Comparison of ENCODE assay signal across 31 mouse cellular contexts in the genomic region with DNA sequence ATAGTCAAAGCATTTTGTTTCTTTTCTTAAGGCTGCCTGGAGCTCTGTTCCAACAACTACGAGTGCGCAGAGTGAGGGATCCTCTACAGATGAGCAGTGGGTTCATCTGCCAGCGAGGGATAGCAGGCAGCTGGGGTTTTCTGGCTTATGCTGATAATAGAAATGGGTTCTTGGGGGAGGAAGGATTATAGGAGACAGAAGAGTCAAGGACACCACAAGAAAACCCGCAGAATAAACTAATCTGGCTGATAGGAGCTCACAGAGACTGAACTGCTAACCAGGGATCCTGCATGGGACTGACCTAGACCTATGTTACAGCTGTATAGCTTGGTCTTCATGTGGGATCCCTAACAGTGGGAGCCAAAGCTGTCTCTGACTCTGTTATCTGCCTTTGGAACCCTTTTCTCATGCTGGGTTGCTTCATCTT. TPM values are rescaled to one million over a fixed set of nuclear protein-coding genes. Genes with fewer than 3 reads are reported as not detected.
DNase-seq lines count a peak whose midpoint lies in the region; ATAC-seq and TF ChIP-seq lines count a peak whose summit lies in the region.
"Had no signal": no experiment of that assay in that cellular context is flagged by ENCODE, and none has a peak within 500 bp of the region (broad histone marks: within the 10 kb centered on the region; RNA-seq: fewer than 3 reads in every experiment).

No protein-coding gene starts in this region.

- peak; percentile 66 for DNase-seq in heart, adult 11 months
- no peak for DNase-seq in heart, postnatal 14 days
- no peak for DNase-seq in liver, embryonic 11.5 days (ENCODE audit: low spot score)
- DNase-seq in liver, result no peak
- DNase-seq in layer of hippocampus, postnatal 10 days (ENCODE audit: low spot score in 2 of 2), result no peak
- no peak for DNase-seq in frontal cortex, postnatal 14 days (ENCODE audit: low spot score in 2 of 2)
- DNase-seq: cerebellum, adult 11 months; cerebellum, adult 9-10 months; cerebellum, postnatal 36 days; gastrocnemius, postnatal 14 days; kidney, adult 2 months; kidney, postnatal 4 days; layer of hippocampus, postnatal 36 days; lung, adult 2 months; lung, postnatal 10 days; thymus, adult 2 months; thymus, postnatal 36 days had no signal

- H3K4me1 ChIP-seq in liver, embryonic 11.5 days (replicated peaks; ENCODE audit: control insufficient read depth, insufficient read depth, low read length), result peaks cover 6% of the 10 kb centered on the region
- peaks cover 7% of the 10 kb centered on the region for H3K4me1 ChIP-seq in embryonic facial prominence, embryonic 15.5 days
- H3K4me1 ChIP-seq: midbrain, embryonic 15.5 days; neural tube, embryonic 12.5 days had no signal

- no peaks in the 10 kb centered on the region for H3K27me3 ChIP-seq in liver, embryonic 11.5 days (replicated peaks; ENCODE audit: control insufficient read depth, insufficient read depth, low read length)
- no peaks in the 10 kb centered on the region for H3K27me3 ChIP-seq in embryonic facial prominence, embryonic 15.5 days
- H3K27me3 ChIP-seq in myocyte (ENCODE audit: control insufficient read depth, insufficient read depth, insufficient read length), result no peaks in the 10 kb centered on the region
- H3K27me3 ChIP-seq: limb, embryonic 15.5 days; midbrain, embryonic 15.5 days; neural tube, embryonic 12.5 days; Patski had no signal

- no peaks in the 10 kb centered on the region for H3K36me3 ChIP-seq in liver, embryonic 11.5 days (ENCODE audit: control insufficient read depth, insufficient read depth, low read length)
- H3K36me3 ChIP-seq in embryonic facial prominence, embryonic 15.5 days, result no peaks in the 10 kb centered on the region
- H3K36me3 ChIP-seq in myocyte (ENCODE audit: control insufficient read depth, insufficient read depth), result peaks cover 4% of the 10 kb centered on the region
- H3K36me3 ChIP-seq: forebrain, embryonic 10.5 days; hindbrain, embryonic 10.5 days; limb, embryonic 10.5 days; limb, embryonic 15.5 days; midbrain, embryonic 10.5 days; midbrain, embryonic 15.5 days; neural tube, embryonic 12.5 days had no signal

- peaks cover 16% of the 10 kb centered on the region for H3K79me2 ChIP-seq in myocyte (ENCODE audit: control insufficient read depth, insufficient read depth)

- TF ChIP-seq POLR2A in myocyte (IDR thresholded peaks at IDR 0.05; ENCODE audit: insufficient read length, low read depth), result no peak

- no peaks in the 10 kb centered on the region for H3K9me3 ChIP-seq in liver, embryonic 11.5 days (ENCODE audit: control insufficient read depth, low read length)
- no peaks in the 10 kb centered on the region for H3K9me3 ChIP-seq in embryonic facial prominence, embryonic 15.5 days (replicated peaks)
- H3K9me3 ChIP-seq: forebrain, embryonic 10.5 days; hindbrain, embryonic 10.5 days; limb, embryonic 10.5 days; limb, embryonic 15.5 days; midbrain, embryonic 10.5 days; midbrain, embryonic 15.5 days; neural tube, embryonic 12.5 days had no signal

- peak overlapping the region; percentile 19 for H3ac ChIP-seq in myocyte (ENCODE audit: control insufficient read depth, insufficient read length)

- WGBS in liver, embryonic 11.5 days, result 42% methylated on average over 4 of the region's 4 CpGs
- WGBS in embryonic facial prominence, embryonic 15.5 days, result 68% methylated on average over 4 of the region's 4 CpGs

- no peak overlapping the region for H3K4me3 ChIP-seq in liver, embryonic 11.5 days (ENCODE audit: low read depth, low read length)
- no peak overlapping the region for H3K4me3 ChIP-seq in embryonic facial prominence, embryonic 15.5 days (replicated peaks)
- peak overlapping the region; percentile 34 for H3K4me3 ChIP-seq in myocyte
- H3K4me3 ChIP-seq: forebrain, embryonic 10.5 days; hindbrain, embryonic 10.5 days; limb, embryonic 10.5 days; limb, embryonic 15.5 days; midbrain, embryonic 10.5 days; midbrain, embryonic 15.5 days; neural tube, embryonic 12.5 days had no signal

- H3K4me2 ChIP-seq in liver, embryonic 11.5 days, result no peak overlapping the region
- no peak overlapping the region for H3K4me2 ChIP-seq in embryonic facial prominence, embryonic 15.5 days (replicated peaks)
- peak overlapping the region; percentile 84 for H3K4me2 ChIP-seq in myocyte (ENCODE audit: low read depth)
- H3K4me2 ChIP-seq: limb, embryonic 15.5 days; midbrain, embryonic 15.5 days; neural tube, embryonic 12.5 days had no signal

- H3K9ac ChIP-seq in liver, embryonic 11.5 days (ENCODE audit: low read depth, low read length), result no peak overlapping the region
- H3K9ac ChIP-seq in embryonic facial prominence, embryonic 15.5 days, result no peak overlapping the region
- H3K9ac ChIP-seq: limb, embryonic 15.5 days; midbrain, embryonic 15.5 days; neural tube, embryonic 12.5 days had no signal

- ATAC-seq in liver, embryonic 11.5 days (replicated peaks; ENCODE audit: low FRiP score), result peak; percentile 72
- ATAC-seq in embryonic facial prominence, embryonic 15.5 days (ENCODE audit: insufficient number of reproducible peaks, low FRiP score, low TSS enrichment, low read depth), result no peak
- ATAC-seq: hindbrain, embryonic 16.5 days; midbrain, embryonic 15.5 days; Patski had no signal

- H3K27ac ChIP-seq in liver, embryonic 11.5 days (ENCODE audit: low read depth, low read length), result no peak overlapping the region
- peak overlapping the region; percentile 65; the same call in 1 of the 2 replicates for H3K27ac ChIP-seq in embryonic facial prominence, embryonic 15.5 days (replicated peaks)
- H3K27ac ChIP-seq: forebrain, embryonic 10.5 days; hindbrain, embryonic 10.5 days; limb, embryonic 10.5 days; limb, embryonic 15.5 days; macrophage; midbrain, embryonic 10.5 days; midbrain, embryonic 15.5 days; neural tube, embryonic 12.5 days had no signal

- intact Hi-C loops in heart, postnatal 14 days (cut with DNase I), result no loop called here

TF ChIP-seq in myocyte, 11 proteins besides CTCF, POLR2A, EP300 and RAD21:
- TF ChIP-seq CEBPB (IDR thresholded peaks at IDR 0.05; ENCODE audit: insufficient read depth, poor library complexity, severe bottlenecking) (no peak), E2F4 (IDR thresholded peaks at IDR 0.05; ENCODE audit: insufficient read depth) (no peak), MYOG (IDR thresholded peaks at IDR 0.05; ENCODE audit: control insufficient read depth in 1 of 3, insufficient read depth in 1 of 3, insufficient read length in 2 of 3, low read depth in 2 of 3) (no peak), REST (IDR thresholded peaks at IDR 0.05; ENCODE audit: insufficient read depth, insufficient read length) (no peak), POLR2AphosphoS2 (IDR thresholded peaks at IDR 0.05; ENCODE audit: insufficient read length, low read depth) (no peak), TCF3 (IDR thresholded peaks at IDR 0.05; ENCODE audit: insufficient read length, low read depth) (no peak), SRF (IDR thresholded peaks at IDR 0.05; ENCODE audit: control insufficient read depth, insufficient read length, low read depth) (no peak), USF1 (IDR thresholded peaks at IDR 0.05; ENCODE audit: low read depth) (no peak), MYOD1 (IDR thresholded peaks at IDR 0.05; ENCODE audit: control insufficient read depth in 1 of 3, insufficient read length in 2 of 3, low read depth in 2 of 3) (no peak), TCF12 (IDR thresholded peaks at IDR 0.05; ENCODE audit: insufficient read depth, poor library complexity, severe bottlenecking) (no peak), MAX (IDR thresholded peaks at IDR 0.05; ENCODE audit: low read depth) (no peak)
TF ChIP-seq in myocyte: peak in this region for 0.

RNA-seq across cellular contexts. Expression of a gene that starts 0.5 kb away (rescaled TPM):
- total RNA-seq in heart, postnatal 14 days (2021), result 10 to 100 TPM; 28.8 to 30.4 TPM
- 8.2 and 9.0 TPM in 2 replicates for polyA plus RNA-seq in liver, embryonic 11.5 days (2014; fragmentation: Nextera tagmentation; extraction: Ambion mirVana)
- 101 and 112 TPM in 2 replicates for polyA plus RNA-seq in embryonic facial prominence, embryonic 15.5 days (2015; fragmentation: Nextera tagmentation; extraction: Ambion mirVana)
- 98.5 TPM for polyA plus RNA-seq in myocyte (2012; fragmentation: generic; extraction: Trizol)
- total RNA-seq in layer of hippocampus, postnatal 10 days (2021), result 10 to 100 TPM in 1 of 2 experiments, 1 to 10 TPM in 1; 7.8 to 10.5 TPM
- total RNA-seq: granulocyte monocyte progenitor cell, adult 5-6 weeks; MEL had no signal
- polyA plus RNA-seq: macrophage had no signal
